Mouse (Mus musculus): ENCODE measurements around the gene Pcp4l1.

The Pcp4l1 gene

GRCm38 (mm10) chr1:171221281-171222193 lies 25.5 kb upstream of the Pcp4l1 start:
- DNase-seq (ENCODE audit: extremely low spot score): peak; percentile 29

GRCm38 (mm10) chr1:171220871-171221270 lies 24.8 kb upstream of the Pcp4l1 start:
- DNase-seq (ENCODE audit: extremely low spot score): peak; percentile 78

GRCm38 (mm10) chr1:171216241-171216955 lies 20.3 kb upstream of the Pcp4l1 start:
- DNase-seq (ENCODE audit: extremely low spot score): no peak

- no peak for DNase-seq (ENCODE audit: extremely low spot score)
These were observed 17.9 kb upstream of the Pcp4l1 start, which contains the start of gene Nr1i3 for GRCm38 (mm10) chr1:171213801-171214496. Nr1i3 (plus strand) TSS chr1:171213970.

GRCm38 (mm10) chr1:171212854-171213253 lies 16.8 kb upstream of the Pcp4l1 start:
- no peak for DNase-seq (ENCODE audit: extremely low spot score)

- no peak for DNase-seq (ENCODE audit: extremely low spot score)
These were observed 13.3 kb upstream of the Pcp4l1 start for GRCm38 (mm10) chr1:171209409-171209808.

- no peak for DNase-seq (ENCODE audit: extremely low spot score)
These were observed 9.8 kb upstream of the Pcp4l1 start for GRCm38 (mm10) chr1:171205704-171206493.

- no peak for DNase-seq (ENCODE audit: extremely low spot score)
These were observed 8.2 kb upstream of the Pcp4l1 start for GRCm38 (mm10) chr1:171204249-171204644.

GRCm38 (mm10) chr1:171203471-171204248 lies 7.6 kb upstream of the Pcp4l1 start:
- DNase-seq (ENCODE audit: extremely low spot score): no peak

- no peak for DNase-seq (ENCODE audit: extremely low spot score)
These were observed 4.7 kb upstream of the Pcp4l1 start for GRCm38 (mm10) chr1:171200769-171201168.

- DNase-seq (ENCODE audit: extremely low spot score): no peak
These were observed 3.5 kb upstream of the Pcp4l1 start for GRCm38 (mm10) chr1:171199532-171199931.

- no peak for DNase-seq (ENCODE audit: extremely low spot score)
These were observed 834 bp downstream of the Pcp4l1 start for GRCm38 (mm10) chr1:171195046-171195822.

- DNase-seq (ENCODE audit: extremely low spot score): no peak
These were observed 1.9 kb downstream of the Pcp4l1 start for GRCm38 (mm10) chr1:171193911-171194830.

- peak; percentile 34 for DNase-seq (ENCODE audit: extremely low spot score)
These were observed 2.8 kb downstream of the Pcp4l1 start for GRCm38 (mm10) chr1:171193093-171193840.

- DNase-seq (ENCODE audit: extremely low spot score): no peak
These were observed 3.8 kb downstream of the Pcp4l1 start for GRCm38 (mm10) chr1:171192283-171192682.

GRCm38 (mm10) chr1:171190832-171191231 lies 5.2 kb downstream of the Pcp4l1 start:
- no peak for DNase-seq (ENCODE audit: extremely low spot score)

- DNase-seq (ENCODE audit: extremely low spot score): no peak
These were observed 6.5 kb downstream of the Pcp4l1 start for GRCm38 (mm10) chr1:171189476-171190114.

Data from embryo, embryonic 9.5 days (tissue).